Mouse (Mus musculus) kidney, postnatal 10 days (tissue): ENCODE results near the gene Gm10842.
"Not testable (repeated sequence)": the region's sequence is repeated elsewhere in the genome, so short reads cannot be mapped to it uniquely, and the experiment has no call there.

Source experiments
- DNase-seq: peaks from one replicate; pipeline ENCODE4 v3.0.0; 2021; ENCODE audit warnings: mixed read lengths

The Gm10842 gene

GRCm38 (mm10) chr11:105146593-105146992 is at the start of gene Gm10842:
TSS of gene Gm10842 (plus strand) at chr11:105146893.
- no peak for DNase-seq

- DNase-seq: not testable (repeated sequence)
Observed at GRCm38 (mm10) chr11:105112448-105112847, 34.2 kb upstream of the Gm10842 start.

GRCm38 (mm10) chr11:105117814-105118213 is 28.9 kb upstream of the Gm10842 start:
- no peak for DNase-seq

GRCm38 (mm10) chr11:105120551-105121061 is 26.1 kb upstream of the Gm10842 start:
- DNase-seq: no peak

GRCm38 (mm10) chr11:105121792-105122191 is 24.9 kb upstream of the Gm10842 start:
- DNase-seq: not testable (repeated sequence)

- peak; percentile 85 for DNase-seq
Observed at GRCm38 (mm10) chr11:105123986-105124385, 22.7 kb upstream of the Gm10842 start.

- peak; percentile 93 for DNase-seq
Observed at GRCm38 (mm10) chr11:105125735-105126519, 20.8 kb upstream of the Gm10842 start, which contains the start of gene Mettl2. TSS of gene Mettl2 (plus strand) at chr11:105126425.

- DNase-seq: no peak
Observed at GRCm38 (mm10) chr11:105126520-105127029, 20.1 kb upstream of the Gm10842 start.

- DNase-seq: no peak
Observed at GRCm38 (mm10) chr11:105135692-105136091, 11.0 kb upstream of the Gm10842 start.

- DNase-seq: not testable (repeated sequence)
Observed at GRCm38 (mm10) chr11:105137255-105137654, 9.4 kb upstream of the Gm10842 start.

- DNase-seq: not testable (repeated sequence)
Observed at GRCm38 (mm10) chr11:105140512-105140911, 6.2 kb upstream of the Gm10842 start.

- no peak for DNase-seq
Observed at GRCm38 (mm10) chr11:105141115-105141514, 5.6 kb upstream of the Gm10842 start.

GRCm38 (mm10) chr11:105143564-105143963 is 3.1 kb upstream of the Gm10842 start:
- no peak for DNase-seq

- DNase-seq: no peak
Observed at GRCm38 (mm10) chr11:105144084-105144483, 2.6 kb upstream of the Gm10842 start.

GRCm38 (mm10) chr11:105144508-105145210 is 2.0 kb upstream of the Gm10842 start:
- DNase-seq: peak; percentile 64

GRCm38 (mm10) chr11:105145211-105145610 is 1.5 kb upstream of the Gm10842 start:
- DNase-seq: peak; percentile 40

GRCm38 (mm10) chr11:105149353-105149752 is 2.7 kb downstream of the Gm10842 start:
- no peak for DNase-seq

- DNase-seq: no peak
Observed at GRCm38 (mm10) chr11:105149766-105150165, 3.1 kb downstream of the Gm10842 start.

- no peak for DNase-seq
Observed at GRCm38 (mm10) chr11:105150691-105151090, 4.0 kb downstream of the Gm10842 start.

- DNase-seq: no peak
Observed at GRCm38 (mm10) chr11:105151226-105152016, 4.7 kb downstream of the Gm10842 start.

- no peak for DNase-seq
Observed at GRCm38 (mm10) chr11:105152017-105152300, 5.3 kb downstream of the Gm10842 start.

GRCm38 (mm10) chr11:105152357-105152899 is 5.7 kb downstream of the Gm10842 start:
- no peak for DNase-seq
